Mouse (Mus musculus) layer of hippocampus, adult 8-10 months (tissue): Measurements from ENCODE around the gene Filip1. TPM values are rescaled to one million over a fixed set of nuclear protein-coding genes. Genes with fewer than 3 reads are reported as not detected.

Experiments used
- DNase-seq, 2 experiments: peaks; one replicate each; pipeline ENCODE4 v3.0.0; 2022; ENCODE audit warnings: low spot score in 2 of 2
- total RNA-seq, 4 experiments: library from RNA; stranded (reverse); gene quantifications; 2 replicates each; pipeline ENCODE4 v1.2.4; 2022

The Filip1 gene
- total RNA-seq, 4 experiments from 2014 or later: 8.2 to 14.3 (median 12.0) TPM

DNA sequence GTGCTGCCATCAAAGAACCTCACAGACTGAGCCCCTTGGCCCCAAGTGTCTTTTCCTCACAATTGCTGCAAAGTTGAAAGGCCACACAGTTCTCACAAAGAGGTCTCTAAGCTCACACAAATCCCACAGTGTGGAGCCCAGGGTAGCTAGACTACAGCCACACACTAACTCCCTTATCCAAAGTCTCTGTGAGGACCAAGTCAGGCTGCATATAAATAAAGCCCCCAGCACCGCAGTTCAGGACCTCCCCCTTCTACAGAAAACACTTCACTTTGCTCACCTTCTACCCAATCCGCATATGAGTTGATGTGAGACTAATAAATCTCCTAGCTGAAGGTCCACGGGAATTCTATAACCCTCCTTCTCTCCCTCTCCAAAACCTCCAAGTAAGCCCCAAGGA is 228.2 kb downstream of the Filip1 start:
- no peak for DNase-seq

DNA sequence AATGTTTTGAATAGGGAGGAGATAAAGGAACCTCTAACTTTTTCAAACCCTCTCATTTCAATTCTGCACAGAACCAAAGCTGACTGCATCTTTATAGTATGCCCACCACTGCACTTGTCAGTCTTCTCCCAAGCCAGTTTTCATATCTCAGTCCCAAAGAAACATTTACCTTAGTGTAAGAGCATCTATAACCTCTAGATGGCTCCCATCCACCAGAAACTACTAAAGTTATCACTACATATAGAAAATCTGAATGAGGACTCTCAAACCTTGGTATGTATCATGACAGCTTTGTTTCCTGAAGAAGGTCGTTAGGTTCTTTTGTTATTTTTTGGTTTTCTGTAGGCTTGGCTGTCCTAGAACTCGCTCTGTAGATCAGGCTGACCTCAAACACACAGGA is 233.3 kb downstream of the Filip1 start:
- DNase-seq: no peak

DNA sequence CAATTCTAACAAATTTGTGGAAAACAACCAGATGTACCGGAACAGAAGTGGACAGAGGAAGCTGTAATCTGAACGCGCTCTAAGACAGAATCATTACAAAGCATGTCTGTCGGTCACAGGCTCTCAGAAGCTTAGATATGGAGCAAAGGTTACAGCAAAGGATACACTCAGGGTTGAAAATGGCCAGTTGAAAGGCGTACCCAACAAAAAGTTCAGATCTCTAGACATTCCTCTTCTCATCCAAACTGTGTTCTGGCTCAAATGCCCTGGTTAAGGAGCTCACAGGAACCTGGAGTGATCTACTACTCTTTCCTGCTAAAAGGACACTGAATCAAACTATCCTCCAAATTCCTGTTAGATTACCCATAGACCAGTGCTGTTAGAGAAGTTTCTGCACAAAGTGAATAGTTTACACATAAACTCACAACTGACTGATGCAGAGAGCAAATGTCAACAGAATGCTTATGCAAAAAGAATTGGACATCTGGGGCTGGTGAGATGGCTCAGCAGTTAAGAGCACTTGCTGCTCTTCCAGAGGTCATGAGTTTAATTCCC is 245.6 kb downstream of the Filip1 start:
- no peak for DNase-seq

- no peak for DNase-seq
These were observed 247.3 kb downstream of the Filip1 start for GRCm38 (mm10) chr9:79765329-79765728.

Other genes with a start within 250 kb of the Filip1 start
- 100 to 1,000 TPM; 230 to 260 (median 239) TPM for gene Tmem30a, start 219.3 kb downstream of the Filip1 start, total RNA-seq
- 100 to 1,000 TPM in 3 of 4 experiments, 10 to 100 TPM in 1; 99.3 to 107 (median 103) TPM for gene Senp6, start 54.1 kb upstream of the Filip1 start, total RNA-seq
- gene Myo6, start 152.2 kb upstream of the Filip1 start, total RNA-seq: 100 to 1,000 TPM in 2 of 4 experiments, 10 to 100 TPM in 2; 84.7 to 105 (median 97.0) TPM